Mouse (Mus musculus): ENCODE data around the gene Exosc10.

DNA sequence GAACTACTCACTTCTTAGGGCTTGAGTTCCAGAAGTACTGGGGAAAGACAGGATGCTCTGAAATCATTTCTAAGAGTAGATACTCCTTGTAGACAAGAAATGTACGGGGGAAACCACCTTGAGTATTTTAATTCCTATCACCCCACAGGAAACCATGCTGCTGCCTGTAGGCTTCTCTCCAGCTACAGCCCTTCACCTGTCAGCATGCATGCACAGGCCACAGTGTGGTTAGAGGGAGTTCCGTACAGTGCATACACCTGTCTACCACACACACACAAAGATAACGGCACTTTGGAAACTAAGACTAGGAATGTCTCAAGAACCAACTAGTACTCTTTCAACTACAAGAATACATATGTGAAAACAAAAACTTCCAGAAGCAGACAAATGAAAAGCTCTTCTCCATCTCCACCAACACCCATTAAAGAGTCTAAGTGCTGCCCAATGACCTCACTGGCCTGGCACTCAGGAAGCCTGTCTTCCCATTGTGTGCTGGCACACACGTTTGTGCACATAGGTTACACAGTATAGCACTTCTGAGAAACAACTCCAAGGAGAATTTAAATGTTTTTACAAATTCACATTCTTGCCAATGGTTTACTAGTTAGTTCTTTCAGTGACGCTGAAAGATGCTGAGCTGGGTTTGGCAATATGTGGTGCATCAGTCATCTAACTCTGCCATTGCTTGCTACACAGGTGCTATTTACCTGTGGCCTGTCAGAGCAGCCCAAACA lies 52.6 kb downstream of the Exosc10 start:
- no peak for TF ChIP-seq FLI1 (IDR thresholded peaks at IDR 0.05; ENCODE audit: low read length)
- no peak for TF ChIP-seq GATA1 (IDR thresholded peaks at IDR 0.05; ENCODE audit: borderline replicate concordance, low read length)
